Mouse (Mus musculus) megakaryocyte, embryonic 14.5 days (primary cell): Measurements from ENCODE around the gene Psmc5.

Experiments used
- FLI1 ChIP-seq: IDR thresholded peaks from 2 replicates; pipeline ENCODE4 v1.6.1; 2012; ENCODE audit warnings: low read length, inconsistent platforms, mixed read lengths
- GATA1 ChIP-seq: IDR thresholded peaks from 3 replicates; pipeline ENCODE4 v1.6.1; 2012; ENCODE audit warnings: mixed read lengths, low read length, inconsistent platforms, borderline replicate concordance

GRCm38 (mm10) chr11:106246834-106247233 is 9.1 kb upstream of the Psmc5 start:
- TF ChIP-seq GATA1, result no peak
- TF ChIP-seq FLI1, result no peak
